Mouse (Mus musculus) gastrocnemius, adult 2 months (tissue): ENCODE data around the gene Rab3ip. TPM values are rescaled to one million over a fixed set of nuclear protein-coding genes. Genes with fewer than 3 reads are reported as not detected.
A peak's percentile ranks its signal among the peaks of the same experiment; 100 is the strongest.

Experiments used
- DNase-seq: peaks from one replicate; pipeline ENCODE4 v3.0.0; 2022
- H3K27ac ChIP-seq: fragments of 200-600 bp; 2 replicates; pipeline ENCODE4 v1.8.1; 2022; ENCODE audit warnings: mild to moderate bottlenecking
- H3K4me3 ChIP-seq: fragments of 200-600 bp; 2 replicates; pipeline ENCODE4 v1.8.1; 2022; ENCODE audit warnings: mild to moderate bottlenecking, moderate library complexity
- CTCF ChIP-seq: fragments of 200-600 bp; IDR thresholded peaks from 2 replicates; pipeline ENCODE4 v1.8.1; 2022; ENCODE audit warnings: antibody characterized with exemption, mild to moderate bottlenecking, moderate library complexity
- intact Hi-C: fragments of 180-260 bp; cut with DNase I; formaldehyde crosslinking; loops from one replicate; pipeline ENCODE4 v1.15.1; 2025
- total RNA-seq, 2 experiments: library from RNA; stranded (reverse); gene quantifications; 2 replicates each; pipeline ENCODE4 v1.2.3; 2021

Rab3ip gene
- total RNA-seq, 2 experiments from 2014 or later: 26.2 to 39.2 TPM

- no peak overlapping the region for H3K27ac ChIP-seq
- intact Hi-C loops: no loop called here
- DNase-seq: no peak
- no peak for TF ChIP-seq CTCF
- no peak overlapping the region for H3K4me3 ChIP-seq
Measured at GRCm38 (mm10) chr10:116978841-116979240, 28.3 kb upstream of the Rab3ip start.

- H3K4me3 ChIP-seq: no peak overlapping the region
- no peak for TF ChIP-seq CTCF
- H3K27ac ChIP-seq: no peak overlapping the region
- intact Hi-C loops: no loop called here
- DNase-seq: no peak
Measured at GRCm38 (mm10) chr10:116977858-116978257, 27.3 kb upstream of the Rab3ip start.

- intact Hi-C loops: no loop called here
- Histone ChIP-seq H3K4me3 (no peak overlapping the region), H3K27ac (no peak overlapping the region)
- DNase-seq: no peak
- no peak for TF ChIP-seq CTCF
Measured at GRCm38 (mm10) chr10:116977455-116977854, 26.9 kb upstream of the Rab3ip start.

- no peak for DNase-seq
- H3K27ac ChIP-seq: no peak within 1 kb of the TSS
- TF ChIP-seq CTCF: no peak
- intact Hi-C loops: no loop called here
- H3K4me3 ChIP-seq: no peak within 1 kb of the TSS
Measured at GRCm38 (mm10) chr10:116972509-116972908, 21.9 kb upstream of the Rab3ip start, which contains the start of gene Gm10271. Gene Gm10271, minus strand, starts transcription at chr10:116972609.

DNA sequence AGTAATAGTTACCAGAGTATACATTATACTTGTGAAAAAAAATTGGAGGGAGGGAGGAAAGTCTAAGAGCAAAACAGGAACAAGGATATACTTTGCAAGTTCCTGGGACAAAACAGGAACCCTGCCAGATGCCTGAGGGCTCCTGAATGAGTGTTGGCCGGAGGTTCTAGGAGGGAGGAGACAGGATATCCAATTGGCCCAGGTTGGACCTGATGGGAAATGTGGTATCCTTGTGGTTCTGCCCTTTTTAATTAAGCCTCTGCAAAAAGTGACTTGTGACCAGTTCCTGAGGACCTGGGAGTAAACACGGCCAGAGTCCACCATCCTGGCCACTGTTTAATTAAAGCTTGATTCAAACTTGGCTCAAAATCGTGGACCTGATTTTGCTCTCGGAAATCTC lies 18.2 kb upstream of the Rab3ip start:
- no peak for DNase-seq
- intact Hi-C loops: no loop called here
- no peak overlapping the region for H3K4me3 ChIP-seq
- no peak for TF ChIP-seq CTCF
- H3K27ac ChIP-seq: no peak overlapping the region

DNA sequence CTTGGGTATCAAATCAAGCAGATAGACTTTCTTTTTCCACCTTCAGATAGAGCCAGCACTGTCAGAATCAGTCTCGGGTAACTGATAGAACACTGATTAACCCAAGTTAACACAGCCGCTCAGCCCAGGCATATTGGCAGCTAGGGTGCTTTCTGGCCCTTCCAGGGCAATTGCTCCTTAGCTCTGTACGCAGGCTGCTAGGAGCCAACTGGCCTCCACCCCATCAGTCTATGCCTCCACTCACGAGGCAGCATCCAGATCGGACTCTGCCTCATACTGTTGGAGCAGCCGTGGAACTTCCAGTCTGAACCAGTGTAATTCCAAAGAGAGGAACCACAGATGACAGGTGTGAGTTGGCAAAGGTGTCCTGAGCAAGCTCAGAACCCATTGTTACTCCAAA lies 15.5 kb upstream of the Rab3ip start:
- no peak for TF ChIP-seq CTCF
- H3K4me3 ChIP-seq: no peak overlapping the region
- H3K27ac ChIP-seq: no peak overlapping the region
- no peak for DNase-seq
- intact Hi-C loops: no loop called here

GRCm38 (mm10) chr10:116965297-116965696 lies 14.7 kb upstream of the Rab3ip start:
- intact Hi-C loops: no loop called here
- DNase-seq: no peak
- TF ChIP-seq CTCF: no peak
- no peak overlapping the region for H3K27ac ChIP-seq
- 0 out of 2 replicates have a peak overlapping the region, but pooled peaks have one; percentile 19 for H3K4me3 ChIP-seq

GRCm38 (mm10) chr10:116964571-116964970 lies 14.0 kb upstream of the Rab3ip start:
- no peak for DNase-seq
- intact Hi-C loops: no loop called here
- no peak for TF ChIP-seq CTCF
- no peak overlapping the region for H3K4me3 ChIP-seq
- H3K27ac ChIP-seq: no peak overlapping the region

GRCm38 (mm10) chr10:116964084-116964483 lies 13.5 kb upstream of the Rab3ip start:
- TF ChIP-seq CTCF: no peak

GRCm38 (mm10) chr10:116962803-116963202 lies 12.2 kb upstream of the Rab3ip start:
- TF ChIP-seq CTCF: no peak
- no peak overlapping the region for H3K4me3 ChIP-seq
- no peak overlapping the region for H3K27ac ChIP-seq
- no peak for DNase-seq
- intact Hi-C loops: no loop called here

More at GRCm38 (mm10) chr10:116964084-116964483, 13.5 kb upstream of the Rab3ip start:
- Histone ChIP-seq H3K27ac (no peak overlapping the region), H3K4me3 (no peak overlapping the region)
- intact Hi-C loops: no loop called here
- DNase-seq: no peak

- TF ChIP-seq CTCF: no peak
- H3K4me3 ChIP-seq: no peak overlapping the region
- intact Hi-C loops: no loop called here
- H3K27ac ChIP-seq: no peak overlapping the region
- no peak for DNase-seq
Measured at GRCm38 (mm10) chr10:116962152-116962551, 11.6 kb upstream of the Rab3ip start.

DNA sequence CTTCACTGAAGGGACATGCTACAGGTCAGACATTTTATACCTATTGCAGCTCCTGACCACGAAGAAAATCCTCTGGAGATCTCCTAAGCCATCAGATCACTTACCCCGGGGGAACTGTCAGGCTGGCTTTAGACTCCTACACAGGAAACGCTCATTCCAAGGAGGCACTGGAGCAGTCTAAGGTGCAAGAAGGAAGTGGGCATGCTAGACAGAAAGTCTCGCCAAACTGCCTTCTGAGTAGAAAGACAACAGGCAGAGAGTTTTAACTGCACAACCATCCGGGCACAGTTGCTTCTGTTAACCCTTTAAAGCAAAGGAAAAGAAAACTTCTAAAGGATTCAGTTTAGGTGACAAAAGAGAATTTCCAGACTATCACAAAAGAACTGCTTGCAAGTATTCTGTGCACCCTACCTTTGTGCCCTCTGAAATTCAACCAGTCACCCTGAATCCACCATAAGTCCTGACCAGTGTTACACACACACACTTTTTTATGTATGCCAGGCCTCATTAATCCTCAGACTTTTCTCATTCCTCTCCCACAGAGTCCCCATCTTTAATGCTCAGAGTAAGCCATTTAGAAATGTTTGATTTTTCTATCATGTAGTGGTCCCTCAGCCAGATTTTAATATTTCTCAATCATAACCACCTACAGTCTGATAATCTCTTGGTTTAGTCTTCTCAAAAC lies 7.4 kb upstream of the Rab3ip start:
- Histone ChIP-seq H3K4me3 (no peak overlapping the region), H3K27ac (no peak overlapping the region)
- DNase-seq: no peak
- TF ChIP-seq CTCF: no peak
- intact Hi-C loops: no loop called here

DNA sequence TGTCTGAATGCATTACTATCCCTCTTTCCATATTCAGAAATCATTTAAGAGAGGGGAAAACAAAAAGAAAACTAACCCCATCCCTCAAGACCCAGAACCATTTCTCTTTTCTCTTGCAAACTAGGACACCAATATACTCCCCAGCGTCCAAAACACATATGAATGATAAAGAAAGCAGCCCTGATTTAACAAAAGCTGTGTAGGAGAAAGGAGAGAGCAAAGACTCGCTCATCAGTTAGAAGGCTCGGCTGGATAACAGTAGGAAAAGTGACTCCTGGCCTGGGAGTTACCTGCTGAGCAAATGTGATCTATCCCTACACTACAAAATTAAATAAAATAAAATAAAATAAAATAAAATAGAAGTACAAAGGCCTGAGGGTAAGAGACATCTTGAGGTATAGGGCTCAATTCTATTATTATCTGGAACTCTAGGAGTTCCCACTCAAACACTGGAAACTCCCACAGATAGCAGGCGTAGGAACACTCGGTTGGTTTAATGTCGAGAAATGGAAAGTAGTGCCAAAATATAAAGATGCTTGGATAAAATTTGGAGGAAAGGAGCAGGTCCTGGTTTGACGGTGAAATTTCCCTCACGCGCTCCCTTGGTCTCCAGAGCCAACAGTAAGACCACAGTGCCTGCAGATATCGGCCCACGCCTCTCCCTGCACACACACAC lies 6.1 kb upstream of the Rab3ip start:
- no peak for TF ChIP-seq CTCF
- DNase-seq: no peak
- Histone ChIP-seq H3K27ac (no peak overlapping the region), H3K4me3 (no peak overlapping the region)
- intact Hi-C loops: no loop called here

DNA sequence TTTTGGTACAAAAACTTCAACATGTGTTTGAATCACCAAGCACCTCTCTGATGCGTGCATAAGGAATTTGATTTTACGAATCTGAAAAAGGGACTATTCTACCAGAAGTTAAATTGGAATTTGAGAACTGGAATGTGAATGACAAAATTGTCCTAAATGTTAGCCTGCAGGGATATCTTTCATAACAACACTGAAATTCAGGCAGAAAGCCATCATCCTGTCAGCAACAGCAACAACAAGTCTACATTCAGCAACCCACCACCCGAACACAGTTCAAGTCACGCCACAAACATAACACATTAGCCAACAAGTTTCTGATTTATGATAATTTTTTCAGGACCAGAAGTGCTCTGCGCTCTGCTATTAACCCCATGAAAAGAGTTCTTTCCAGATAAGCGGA lies 4.6 kb upstream of the Rab3ip start:
- intact Hi-C loops: no loop called here
- DNase-seq: no peak
- Histone ChIP-seq H3K27ac (no peak overlapping the region), H3K4me3 (no peak overlapping the region)
- no peak for TF ChIP-seq CTCF
